Mouse (Mus musculus): Measurements from ENCODE around the gene 2900092C05Rik.

2900092C05Rik gene

DNA sequence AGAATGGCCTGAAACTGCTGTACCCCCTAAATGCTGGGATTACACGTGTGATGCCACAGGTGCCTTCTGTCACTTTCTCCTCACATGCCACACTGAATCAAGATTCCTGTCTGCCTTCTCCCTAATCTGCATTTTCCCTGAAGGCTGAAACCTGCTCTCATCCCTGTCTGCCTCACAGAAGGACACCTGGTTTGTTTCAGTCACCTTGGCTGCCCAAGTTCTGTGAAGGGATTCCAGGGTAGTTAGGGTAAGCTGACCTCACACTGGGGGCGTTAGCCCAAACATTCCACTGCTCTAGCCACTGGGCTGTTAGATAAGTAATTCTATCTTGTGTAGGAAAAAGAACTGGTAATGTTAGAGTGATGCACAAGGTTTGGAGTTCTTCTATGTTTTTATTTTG lies at the start of gene 2900092C05Rik:
2900092C05Rik (plus strand) TSS at position 301 of the 400 bp plus-strand sequence.
- no peak for DNase-seq

DNA sequence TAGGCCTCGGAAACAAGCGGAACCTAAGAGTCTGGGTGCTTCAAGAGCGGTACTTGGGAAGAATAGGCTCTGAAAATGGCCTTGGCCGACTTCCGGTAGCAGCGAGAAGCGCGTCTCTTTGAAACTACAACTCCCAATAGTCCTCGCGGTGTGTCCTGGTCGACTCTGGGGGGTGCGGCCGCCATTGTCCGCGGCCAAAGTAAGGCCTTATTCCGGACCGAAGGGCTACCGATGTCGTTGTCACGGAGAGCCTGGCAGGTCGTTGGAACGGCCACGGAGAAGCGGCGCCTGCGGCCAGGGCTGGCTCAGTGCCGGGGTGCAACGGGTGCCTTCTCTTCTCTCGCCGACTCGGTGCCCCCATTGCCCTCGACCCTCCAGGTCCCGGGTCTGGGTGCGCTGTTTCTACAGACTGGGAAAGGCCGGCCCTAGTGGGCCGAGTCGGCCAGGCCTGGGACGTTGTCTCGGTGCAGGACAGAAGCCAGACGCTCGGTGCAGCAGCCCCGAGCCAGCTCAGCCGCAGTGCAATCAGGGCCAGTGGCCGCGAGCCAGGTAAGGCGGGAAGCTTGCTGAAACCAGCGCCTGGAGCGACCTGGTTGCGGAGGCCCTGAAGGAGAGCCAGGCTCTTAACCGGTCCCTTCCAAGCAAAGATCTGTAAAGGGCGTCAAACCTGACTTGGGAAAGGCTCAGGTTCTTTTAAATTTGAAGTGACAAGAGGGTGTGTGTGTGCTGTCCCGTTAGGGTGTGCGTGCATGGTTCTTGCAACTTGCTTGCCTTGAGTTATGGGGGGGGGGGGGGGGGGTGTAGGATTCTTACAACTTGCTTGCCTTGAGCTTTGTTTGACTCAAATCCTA lies 33.9 kb upstream of the 2900092C05Rik start, which contains the start of gene Zfp606:
Zfp606 (plus strand) TSS at position 136 of the 851 bp plus-strand sequence.
- peak; percentile 96 for DNase-seq

DNA sequence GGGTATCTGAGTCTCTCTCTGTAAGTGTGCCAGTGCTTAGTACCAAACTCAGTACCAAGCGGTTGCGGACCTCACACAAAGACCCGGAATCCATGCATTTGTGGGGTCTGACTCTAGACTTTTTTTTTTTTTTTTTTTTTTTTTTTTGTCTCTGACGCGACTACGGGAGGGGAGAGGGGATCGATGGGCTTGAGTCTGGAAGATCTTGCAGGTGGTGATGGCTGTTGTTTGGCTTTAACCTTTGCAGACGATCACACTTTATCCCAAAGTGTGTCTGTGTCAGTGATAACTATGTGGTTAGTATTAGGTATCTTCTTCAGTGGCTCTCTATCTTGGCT lies 33.3 kb upstream of the 2900092C05Rik start:
- no peak for DNase-seq

DNA sequence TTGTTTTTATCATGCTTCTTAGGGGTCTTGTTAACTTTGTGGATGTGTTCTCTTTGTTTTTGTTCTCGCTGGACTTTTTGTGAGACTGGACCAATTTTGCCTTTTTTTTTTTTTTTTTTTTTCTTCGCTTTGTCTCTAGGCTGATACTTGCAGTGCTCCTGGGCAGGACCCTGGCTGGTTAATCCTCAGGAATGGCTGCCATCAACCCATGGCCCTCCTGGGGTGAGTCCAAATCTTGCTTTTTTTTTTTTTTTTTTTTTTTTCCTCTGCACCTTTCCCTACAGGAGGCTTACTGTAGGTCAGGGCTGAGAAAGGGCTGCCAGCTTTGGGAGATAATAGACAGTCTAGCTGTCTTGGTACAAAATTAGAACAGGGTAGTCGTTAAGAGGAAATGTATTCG lies 32.8 kb upstream of the 2900092C05Rik start:
- no peak for DNase-seq

DNA sequence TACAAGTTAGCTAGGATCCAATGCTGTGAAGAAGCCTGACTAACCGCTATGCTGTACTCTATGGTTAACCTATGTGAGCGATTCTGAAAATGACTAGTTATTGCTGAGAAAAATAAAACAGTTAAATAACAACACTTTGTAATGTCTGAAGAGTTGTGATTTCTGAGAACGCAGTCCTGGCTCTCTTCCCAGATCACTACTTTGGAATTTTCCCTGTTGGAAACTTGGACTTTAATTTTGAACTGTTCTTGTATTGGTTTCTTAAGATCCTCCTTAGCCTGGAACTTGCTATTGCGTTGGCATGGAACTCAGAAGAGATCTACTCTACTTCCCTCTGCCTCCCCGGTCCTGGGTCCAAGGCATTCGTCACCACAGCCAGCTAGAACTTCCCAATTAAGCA lies 28.5 kb upstream of the 2900092C05Rik start:
- no peak for DNase-seq

DNA sequence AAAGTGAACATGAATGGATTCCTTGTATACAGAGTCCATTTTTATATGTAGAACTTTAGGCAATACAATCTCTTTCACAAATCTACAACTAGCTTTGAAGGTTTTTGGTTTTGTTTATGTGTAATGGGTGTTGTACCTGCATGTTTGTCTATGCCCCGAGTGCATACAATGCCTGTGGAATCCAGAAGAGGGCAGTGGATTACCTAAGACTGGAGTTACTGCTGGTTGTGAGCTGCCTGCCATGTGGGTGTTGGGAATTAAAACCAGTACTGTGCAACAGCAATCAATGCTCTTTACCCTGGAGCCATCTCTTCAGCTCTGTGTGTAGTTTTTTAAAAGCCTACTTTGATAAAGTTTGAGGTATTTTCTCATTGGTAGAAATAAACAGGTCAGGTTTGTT lies 26.4 kb upstream of the 2900092C05Rik start:
- no peak for DNase-seq

DNA sequence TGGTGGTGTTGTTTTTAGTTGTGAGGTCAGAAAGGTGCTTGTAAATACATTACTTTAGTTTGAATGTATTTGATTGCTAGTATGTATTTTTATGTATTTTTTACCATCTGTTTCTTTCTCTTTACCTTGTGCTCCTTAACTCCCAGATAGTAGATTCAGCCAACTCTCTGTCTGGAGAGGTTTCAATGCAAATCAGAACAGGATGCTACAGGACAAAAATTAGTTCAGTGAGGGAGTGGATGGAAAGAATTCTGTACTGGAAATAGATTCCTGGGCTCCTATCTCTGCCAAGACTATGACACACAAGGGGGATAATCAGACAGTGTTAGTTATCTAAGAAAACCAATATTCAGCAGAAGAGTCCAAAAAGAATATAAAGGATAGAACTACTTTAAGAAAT lies 25.6 kb upstream of the 2900092C05Rik start:
- DNase-seq = no peak

DNA sequence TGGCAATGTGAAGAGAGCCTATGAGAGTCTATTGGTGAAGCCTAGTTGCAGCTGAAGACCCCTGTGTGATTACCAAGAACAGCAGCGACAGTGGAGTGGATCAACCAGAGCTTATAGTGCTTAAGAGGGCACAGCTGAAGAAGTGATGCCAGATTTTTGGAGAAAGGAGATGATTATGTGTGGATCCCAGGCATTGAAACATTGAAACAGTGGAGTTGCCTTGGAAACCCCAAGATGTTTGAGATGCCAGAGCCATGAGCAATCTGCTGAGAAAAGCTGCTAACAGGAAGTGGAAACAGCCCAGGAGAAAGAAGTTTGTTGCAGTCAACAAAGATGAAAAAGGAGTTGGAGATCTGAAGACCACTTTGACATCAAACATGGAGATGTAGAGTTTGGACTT lies 1.4 kb upstream of the 2900092C05Rik start:
- DNase-seq = no peak

Data from retina, postnatal 1 day (tissue).